Mouse (Mus musculus) megakaryocyte-erythroid progenitor cell, adult 5-6 weeks (primary cell): ENCODE measurements around the gene Nek6. TPM values are rescaled to one million over a fixed set of nuclear protein-coding genes. Genes with fewer than 3 reads are reported as not detected.
A peak's percentile ranks its signal among the peaks of the same experiment; 100 is the strongest.

Source experiments
- ATAC-seq: replicated peaks from 2 replicates; pipeline ENCODE4 v1.8.0; 2016; ENCODE audit warnings: mild to moderate bottlenecking, inconsistent platforms; ENCODE audit not compliant: severe bottlenecking, poor library complexity, low FRiP score, low TSS enrichment
- total RNA-seq, 2 experiments: library from RNA; stranded (forward) in 1 of 2; stranded (reverse) in 1 of 2; fragments of 200-1000, 215-1000 nt in 1 of 2; fragments of >200 nt in 1 of 2; fragmentation: Nextera tagmentation in 1 of 2; gene quantifications; 2 replicates each; pipeline ENCODE4 v1.2.3; 2014 to 2017

Nek6 gene
- total RNA-seq, 2 experiments from 2014 or later, result 0.05 TPM; not detected in 1

- ATAC-seq, result no peak
Measured at GRCm38 (mm10) chr2:38534241-38534940, 22.9 kb downstream of the Nek6 start.

GRCm38 (mm10) chr2:38535051-38535450 is 23.6 kb downstream of the Nek6 start:
- no peak for ATAC-seq

- no peak for ATAC-seq
Measured at GRCm38 (mm10) chr2:38535521-38536220, 24.2 kb downstream of the Nek6 start.

GRCm38 (mm10) chr2:38536331-38536731 is 24.9 kb downstream of the Nek6 start:
- peak; percentile 69 for ATAC-seq

- no peak for ATAC-seq
Measured at GRCm38 (mm10) chr2:38539677-38540076, 28.2 kb downstream of the Nek6 start.

- ATAC-seq, result no peak
Measured at GRCm38 (mm10) chr2:38540666-38541065, 29.2 kb downstream of the Nek6 start.

- ATAC-seq, result no peak
Measured at GRCm38 (mm10) chr2:38541101-38541500, 29.7 kb downstream of the Nek6 start.

GRCm38 (mm10) chr2:38541570-38541969 is 30.1 kb downstream of the Nek6 start:
- ATAC-seq, result no peak

GRCm38 (mm10) chr2:38542366-38542765 is 30.9 kb downstream of the Nek6 start:
- ATAC-seq, result no peak

- no peak for ATAC-seq
Measured at GRCm38 (mm10) chr2:38543158-38543557, 31.7 kb downstream of the Nek6 start.

GRCm38 (mm10) chr2:38544341-38544740 is 32.9 kb downstream of the Nek6 start:
- ATAC-seq, result no peak

- no peak for ATAC-seq
Measured at GRCm38 (mm10) chr2:38544982-38545381, 33.5 kb downstream of the Nek6 start.

GRCm38 (mm10) chr2:38545706-38546105 is 34.3 kb downstream of the Nek6 start:
- no peak for ATAC-seq

GRCm38 (mm10) chr2:38546222-38546621 is 34.8 kb downstream of the Nek6 start:
- ATAC-seq, result no peak

- no peak for ATAC-seq
Measured at GRCm38 (mm10) chr2:38546748-38547147, 35.3 kb downstream of the Nek6 start.

GRCm38 (mm10) chr2:38547793-38548517 is 36.5 kb downstream of the Nek6 start:
- no peak for ATAC-seq

GRCm38 (mm10) chr2:38552004-38552443 is 40.6 kb downstream of the Nek6 start:
- no peak for ATAC-seq

- ATAC-seq, result no peak
Measured at GRCm38 (mm10) chr2:38554226-38554995, 43.0 kb downstream of the Nek6 start.

GRCm38 (mm10) chr2:38555659-38556058 is 44.2 kb downstream of the Nek6 start:
- no peak for ATAC-seq

- no peak for ATAC-seq
Measured at GRCm38 (mm10) chr2:38556721-38557120, 45.3 kb downstream of the Nek6 start.
